Mouse (Mus musculus): ENCODE measurements around the gene Rlim.

Rlim gene

GRCm38 (mm10) chrX:103981169-103981689 is at the start of gene Rlim:
Gene Rlim (minus strand): TSS chrX:103981284.
- peak; percentile 80 for DNase-seq

DNA sequence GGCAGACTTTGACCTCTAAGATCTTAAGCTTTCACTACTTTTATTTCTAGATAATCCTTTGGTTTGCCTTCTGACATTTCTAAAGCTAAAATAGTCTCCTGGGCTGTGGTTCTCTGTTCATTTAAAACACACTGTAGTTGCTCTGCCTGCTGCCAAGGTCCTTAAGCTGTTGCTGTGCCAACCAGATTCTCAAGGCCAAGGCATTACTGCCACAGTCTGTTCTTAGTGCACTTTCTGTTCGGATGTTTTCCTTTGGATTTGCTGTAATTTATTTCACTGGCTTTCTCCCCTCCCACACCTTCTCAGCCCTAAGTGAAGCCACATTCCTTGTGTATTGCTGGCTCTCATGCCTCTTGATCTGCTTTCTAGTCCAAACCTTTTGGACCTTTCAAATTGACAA is 36.1 kb upstream of the Rlim start:
- DNase-seq = no peak

DNA sequence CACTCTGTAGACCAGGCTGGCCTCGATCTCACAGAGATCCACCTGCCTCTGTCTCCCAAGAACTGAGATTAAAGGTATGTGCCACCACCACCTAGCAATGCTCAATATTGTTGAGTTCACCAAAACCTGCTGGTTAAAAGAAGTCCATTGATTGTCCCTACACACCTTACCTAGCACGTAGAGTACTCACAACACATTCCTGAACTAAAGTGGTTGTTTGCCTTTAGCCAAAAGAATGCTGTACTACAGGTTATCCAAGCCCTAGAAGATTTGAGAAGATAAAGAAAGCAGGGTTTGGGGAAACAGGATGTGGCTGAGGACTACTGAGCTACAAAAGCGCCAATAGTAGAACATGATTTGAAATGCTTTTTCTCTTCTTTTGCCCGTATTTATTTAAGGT is 34.0 kb upstream of the Rlim start:
- no peak for DNase-seq

DNA sequence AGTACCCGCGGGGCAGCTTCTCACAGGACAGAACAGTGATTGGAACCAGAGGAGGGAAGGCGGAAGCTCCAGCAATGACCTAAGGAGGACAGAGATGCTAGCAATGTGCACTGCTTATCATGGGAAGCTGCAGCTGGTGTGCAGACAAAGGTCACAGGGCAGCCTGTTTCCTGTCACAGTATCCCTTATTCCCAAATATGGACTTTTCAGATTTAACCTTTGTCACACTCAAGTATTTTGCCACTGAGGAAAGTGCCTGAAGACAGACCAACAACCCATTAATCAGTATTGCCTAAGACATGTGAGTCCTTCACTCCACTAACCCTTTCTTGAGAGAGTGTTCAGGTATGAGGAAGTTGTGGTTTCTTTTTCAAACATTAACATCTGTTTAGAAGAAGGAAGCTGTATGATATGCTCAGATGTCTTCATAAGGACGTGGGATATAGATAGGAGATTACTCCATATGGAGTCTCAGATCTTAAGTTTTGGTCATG is 32.3 kb upstream of the Rlim start:
- no peak for DNase-seq

DNA sequence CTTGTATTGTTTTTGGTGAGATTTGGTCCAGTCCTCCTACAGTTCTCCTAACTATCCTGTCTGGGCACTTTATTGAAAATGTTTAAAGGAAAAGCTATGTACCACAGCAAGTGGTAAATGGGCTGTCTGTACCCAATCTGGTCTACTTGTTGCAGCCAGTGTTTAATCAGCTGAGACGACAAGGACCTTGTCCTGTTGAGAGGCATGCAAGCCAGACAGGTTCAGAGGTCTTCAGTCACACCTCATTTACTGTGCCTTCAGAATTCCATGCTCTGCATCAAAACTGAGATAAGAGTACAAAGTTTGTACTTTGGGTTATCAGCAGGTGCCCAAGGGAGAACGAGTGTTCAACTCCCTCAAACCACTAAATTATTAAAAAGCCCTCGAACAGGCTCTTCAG is 13.7 kb upstream of the Rlim start:
- no peak for DNase-seq

DNA sequence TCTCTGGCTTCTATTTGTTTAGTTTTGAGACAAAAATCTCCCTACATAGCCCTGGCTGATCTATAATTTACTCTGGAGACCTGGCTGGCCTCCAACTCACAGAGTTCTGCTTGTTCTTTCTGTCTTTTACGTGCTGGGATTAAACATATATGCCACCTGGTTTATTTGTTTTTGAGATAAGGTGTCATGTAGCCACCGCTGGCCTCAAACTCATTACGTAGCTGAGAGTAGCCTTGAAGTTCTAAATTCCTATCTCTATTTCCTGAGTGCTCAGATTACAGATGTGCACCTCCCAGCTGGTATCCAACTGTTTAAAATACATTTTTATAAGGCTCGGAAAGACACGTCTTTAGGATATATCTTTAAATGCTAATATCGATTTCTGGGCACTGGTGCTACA is 12.8 kb upstream of the Rlim start:
- no peak for DNase-seq

- no peak for DNase-seq
Measured at GRCm38 (mm10) chrX:103991702-103992101, 10.6 kb upstream of the Rlim start.

DNA sequence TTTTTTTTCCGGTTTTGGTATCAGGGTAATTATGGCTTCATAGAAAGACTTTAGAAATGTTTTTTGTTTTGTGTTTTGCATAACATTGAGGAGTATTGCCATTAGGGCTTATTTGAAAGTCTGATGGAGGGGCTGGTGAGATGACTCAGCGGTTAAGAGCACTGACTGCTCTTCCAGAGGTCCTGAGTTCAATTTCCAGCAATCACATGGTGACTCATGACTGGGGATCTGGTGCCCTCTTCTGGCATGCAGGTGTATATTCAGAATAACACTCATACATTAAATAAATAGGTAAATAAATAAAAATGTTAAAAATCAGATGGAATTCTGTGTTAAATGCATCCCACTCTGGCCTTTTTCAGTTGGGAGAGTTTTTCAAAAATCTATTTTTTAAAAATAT is 9.3 kb upstream of the Rlim start:
- DNase-seq = no peak

- DNase-seq = no peak
Measured at GRCm38 (mm10) chrX:103987215-103987964, 6.3 kb upstream of the Rlim start.

DNA sequence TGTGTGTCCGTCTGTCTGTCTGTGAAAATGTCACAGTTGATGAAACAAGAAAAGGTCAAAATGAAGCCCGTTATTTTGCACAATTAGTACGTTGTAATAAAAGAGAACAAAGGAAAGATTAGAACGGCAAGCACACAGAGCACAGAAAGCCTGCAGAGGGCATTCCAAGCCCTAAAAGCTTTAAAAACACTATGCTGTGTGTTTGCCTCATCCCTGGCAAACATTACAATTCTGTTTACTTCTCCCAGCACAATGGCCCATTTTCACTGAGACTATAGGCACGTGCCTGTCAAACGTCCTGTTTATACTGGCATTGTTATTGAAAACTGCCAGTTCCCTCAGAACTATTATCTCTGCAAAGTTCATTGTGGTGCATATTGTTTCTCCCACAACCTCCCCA is 5.1 kb upstream of the Rlim start:
- DNase-seq = no peak

DNA sequence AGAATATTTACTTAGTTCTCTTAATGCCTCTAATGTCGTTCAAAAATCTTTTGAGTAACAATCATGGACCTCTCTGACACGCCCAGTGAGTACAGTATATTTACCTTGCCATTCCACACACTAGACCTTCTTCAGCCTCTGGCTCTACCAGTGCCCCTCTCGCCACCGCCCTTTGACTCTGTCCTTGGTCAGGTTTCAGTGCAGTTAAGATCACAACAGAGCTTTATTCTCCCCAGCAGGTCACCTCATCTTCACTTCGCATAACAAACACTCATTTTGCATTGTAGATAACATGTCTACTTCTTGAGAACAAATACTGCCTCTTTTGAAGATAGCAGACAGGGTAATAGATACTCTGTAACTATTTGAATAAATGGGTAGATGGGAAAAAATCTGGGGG is 3.9 kb upstream of the Rlim start:
- DNase-seq = no peak

- DNase-seq = no peak
Measured at GRCm38 (mm10) chrX:103981806-103982205, 722 bp upstream of the Rlim start.

DNA sequence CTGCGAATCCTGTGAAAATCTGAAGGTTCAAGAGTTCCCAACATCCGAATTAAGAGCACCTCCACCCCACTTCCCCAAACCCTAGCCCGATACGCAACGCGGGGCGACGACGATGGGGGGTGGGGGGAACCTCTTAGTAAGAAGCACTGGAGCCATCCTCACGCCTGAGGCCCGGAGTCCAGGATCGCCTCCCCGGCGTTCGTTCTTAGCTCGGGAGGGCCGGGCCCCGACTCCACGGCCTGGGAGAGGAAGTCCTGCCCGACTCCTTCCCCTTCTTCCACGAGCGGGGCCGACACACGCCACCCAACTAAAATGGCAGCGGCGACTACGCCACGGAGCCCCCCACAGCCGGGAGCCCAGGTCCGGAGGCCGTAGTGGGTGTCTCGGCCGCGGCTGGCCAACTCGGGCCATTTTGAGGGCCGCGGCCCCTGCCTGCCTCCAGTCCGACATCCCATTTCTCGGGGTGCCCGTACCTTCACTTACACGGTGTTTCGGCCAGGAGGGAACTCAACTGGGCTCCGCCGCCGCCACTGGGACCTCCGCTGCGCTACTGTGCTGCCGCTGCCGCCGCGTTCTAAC is 405 bp downstream of the Rlim start:
- peak; percentile 15 for DNase-seq

GRCm38 (mm10) chrX:103980036-103980435 is 1.0 kb downstream of the Rlim start:
- DNase-seq = no peak

DNA sequence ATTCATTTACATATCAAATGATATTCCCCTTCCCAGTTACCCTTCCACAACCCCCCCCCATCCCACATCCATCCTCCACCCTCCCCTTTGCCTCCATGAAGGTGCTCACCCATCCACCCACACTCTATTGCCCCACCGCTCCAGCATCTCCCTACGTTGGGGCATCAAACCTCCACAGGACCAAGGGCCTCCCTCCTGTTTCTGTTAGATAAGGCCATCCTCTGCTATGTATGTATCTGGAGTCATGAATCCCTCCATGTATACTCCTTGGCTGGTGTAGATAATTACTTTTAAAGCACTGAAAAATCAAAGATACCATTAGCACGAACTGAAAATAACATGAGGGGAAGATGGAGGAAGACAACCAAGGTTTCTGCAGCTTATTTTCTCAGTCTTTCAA is 41.4 kb downstream of the Rlim start:
- DNase-seq = no peak

DNA sequence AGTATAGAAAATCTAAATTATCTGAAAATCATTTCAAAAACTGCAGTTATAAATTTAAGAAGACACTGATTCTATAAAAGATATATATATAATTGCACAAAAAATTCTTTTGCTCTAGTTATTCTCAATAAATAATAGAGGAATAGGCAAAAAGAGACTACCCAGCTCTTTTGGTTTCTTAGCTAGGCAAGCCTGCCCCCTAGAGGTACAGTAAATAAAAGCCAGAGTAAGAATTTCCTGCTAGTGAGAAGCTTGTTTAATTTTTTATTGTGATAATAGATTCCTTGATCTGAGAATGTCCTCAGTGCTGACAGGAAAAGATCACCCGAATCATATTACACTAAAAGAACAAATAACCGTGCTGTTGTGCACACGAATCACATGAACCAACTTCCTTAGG is 43.8 kb downstream of the Rlim start:
- peak; percentile 10 for DNase-seq

GRCm38 (mm10) chrX:103922436-103922835 is 58.6 kb downstream of the Rlim start:
- no peak for DNase-seq

DNA sequence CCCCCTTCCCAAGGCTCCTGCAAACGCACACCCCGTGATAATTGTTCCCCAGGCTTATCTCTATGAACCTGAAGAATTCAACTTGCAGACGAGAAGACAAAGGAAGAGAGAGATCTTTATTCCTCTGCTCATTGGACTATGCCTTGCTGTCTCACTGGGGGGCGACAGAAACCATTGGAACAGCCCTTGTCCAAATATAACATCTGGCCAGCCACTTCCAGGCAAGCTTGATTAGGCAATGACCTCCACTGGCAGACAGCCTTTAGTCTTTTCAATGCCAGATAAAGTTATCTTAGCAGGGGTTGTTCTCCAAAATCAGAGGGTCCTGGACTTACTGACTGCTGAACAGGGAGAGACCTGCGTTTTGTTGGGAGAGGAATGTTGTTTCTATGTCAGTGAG is 62.1 kb downstream of the Rlim start:
- DNase-seq = no peak

DNA sequence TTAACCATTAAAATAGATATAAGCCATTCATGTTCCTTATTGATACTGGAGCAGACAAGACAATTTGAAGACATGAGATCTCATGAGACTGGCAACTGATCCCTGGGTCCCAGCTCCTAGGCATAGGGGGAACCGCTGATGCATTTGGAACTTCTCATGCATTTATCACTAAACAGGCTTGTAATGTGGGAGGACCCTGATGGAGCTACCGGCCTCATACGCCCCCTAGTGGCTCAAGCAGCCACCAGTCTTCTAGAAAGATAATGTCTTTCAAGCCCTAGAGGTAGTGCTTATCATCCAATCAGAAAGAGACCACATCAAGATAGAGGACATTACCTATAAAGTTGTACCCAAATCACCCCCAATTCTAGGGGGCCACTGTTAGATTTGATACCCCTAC is 66.3 kb downstream of the Rlim start:
- DNase-seq = peak; percentile 45

Measured in right cerebral cortex, postnatal 4 days (tissue).